Mouse (Mus musculus) kidney, adult 2 months (tissue): Measurements from ENCODE around the gene Cox19.

Experiments used
- CTCF ChIP-seq: fragments of 200-500 bp; conservative IDR thresholded peaks from 2 replicates; pipeline ENCODE4 v1.5.1; 2011; ENCODE audit warnings: low read depth, mild to moderate bottlenecking, control low read depth, low read length, moderate library complexity, mixed read lengths; ENCODE audit not compliant: insufficient read depth, insufficient read length
- POLR2A ChIP-seq: fragments of 200-500 bp; IDR thresholded peaks from one replicate; pipeline ENCODE4 v1.6.1; 2011; ENCODE audit warnings: low read depth, low read length, control low read depth

- no peak for TF ChIP-seq POLR2A
- TF ChIP-seq CTCF = no peak
These were observed 19.9 kb upstream of the Cox19 start for GRCm38 (mm10) chr5:139371118-139371517.
